Mouse (Mus musculus) small intestine, adult 2 months (tissue): ENCODE data around the gene Olfr943. TPM values are rescaled to one million over a fixed set of nuclear protein-coding genes. Genes with fewer than 3 reads are reported as not detected.

Experiments used
- H3K27ac ChIP-seq: fragments of 200-500 bp; 2 replicates; pipeline ENCODE4 v1.5.1; 2012; ENCODE audit warnings: low read depth, low read length, control low read depth, inconsistent platforms; ENCODE audit not compliant: insufficient read depth
- H3K27me3 ChIP-seq: fragments of 200-500 bp; 2 replicates; pipeline ENCODE4 v1.6.1; 2012; ENCODE audit warnings: mild to moderate bottlenecking, moderate library complexity, low read length, inconsistent platforms; ENCODE audit not compliant: control insufficient read depth, insufficient read depth
- H3K36me3 ChIP-seq: fragments of 200-500 bp; 2 replicates; pipeline ENCODE4 v1.6.1; 2012; ENCODE audit warnings: mild to moderate bottlenecking, low read length, control low read depth, inconsistent platforms; ENCODE audit not compliant: control insufficient read depth, insufficient read depth
- H3K4me1 ChIP-seq: fragments of 200-500 bp; 2 replicates; pipeline ENCODE4 v1.6.1; 2012; ENCODE audit warnings: low read length, inconsistent platforms, mixed read lengths; ENCODE audit not compliant: control insufficient read depth, insufficient read depth, insufficient read length
- H3K4me3 ChIP-seq: fragments of 200-500 bp; 2 replicates; pipeline ENCODE4 v1.5.1; 2012; ENCODE audit warnings: low read depth, mild to moderate bottlenecking, control low read depth, inconsistent platforms, low read length, moderate library complexity
- CTCF ChIP-seq: fragments of 200-500 bp; IDR thresholded peaks from 2 replicates; pipeline ENCODE4 v1.5.1; 2012; ENCODE audit warnings: low read depth, mild to moderate bottlenecking, control low read depth, inconsistent platforms, low read length, moderate library complexity, mixed read lengths; ENCODE audit not compliant: insufficient replicate concordance, insufficient read length; ENCODE audit errors: extremely low read depth
- POLR2A ChIP-seq: fragments of 200-500 bp; IDR thresholded peaks from 2 replicates; pipeline ENCODE4 v1.6.1; 2012; ENCODE audit warnings: low read depth, mild to moderate bottlenecking, control low read depth, inconsistent platforms, low read length, moderate library complexity
- WGBS: fragments of 180-500 bp; shearing (Covaris S2); methylation state at CpG from one replicate; pipeline ENCODE4 v1.1.7; 2018; 5-methylcytosine and 5-hydroxymethylcytosine counted together
- polyA plus RNA-seq: library from polyadenylated mRNA; depleted of rRNA; stranded (reverse); fragments of >200 nt; gene quantifications from 2 replicates; pipeline ENCODE4 v1.2.3, GENCODE M21; 2012; rRNA removed

The Olfr943 gene
- polyA plus RNA-seq: not detected in 2 replicates

- Histone ChIP-seq H3K36me3 (no peaks in the 10 kb centered on the region), H3K4me1 (no peaks in the 10 kb centered on the region), H3K27me3 (no peaks in the 10 kb centered on the region), H3K27ac (no peak within 1 kb of the TSS), H3K4me3 (no peak within 1 kb of the TSS)
- TF ChIP-seq POLR2A (no peak), CTCF (no peak)
- 89% methylated on average over 5 of the region's 5 CpGs for whole genome bisulfite sequencing
These were observed at the start of gene Olfr943 for GRCm38 (mm10) chr9:39166004-39166403. Gene Olfr943 (plus strand): TSS chr9:39166304.

DNA sequence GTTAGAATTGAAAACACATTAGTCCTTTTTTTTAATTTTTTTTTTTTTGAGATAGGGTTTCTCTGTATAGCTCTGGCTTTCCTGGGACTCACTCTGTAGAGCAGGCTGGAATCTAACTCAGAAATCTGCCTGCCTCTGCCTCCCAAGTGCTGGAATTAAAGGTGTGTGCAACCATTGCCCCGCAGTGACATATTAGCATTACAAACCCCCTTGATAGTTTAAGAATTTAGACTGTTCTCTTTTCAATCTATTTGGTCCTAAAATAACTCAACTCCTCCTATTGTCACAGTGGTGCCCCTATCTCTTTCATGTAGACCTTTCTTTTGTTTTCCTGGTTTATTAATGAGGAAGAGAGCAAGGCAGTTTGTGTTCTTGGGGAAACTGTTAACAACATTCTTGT lies 38.8 kb upstream of the Olfr943 start:
- H3K36me3 ChIP-seq: no peaks in the 10 kb centered on the region
- no peaks in the 10 kb centered on the region for H3K4me1 ChIP-seq
- WGBS: 82% methylated on average over 1 of the region's 1 CpGs
- no peaks in the 10 kb centered on the region for H3K27me3 ChIP-seq
- no peak overlapping the region for H3K27ac ChIP-seq
- TF ChIP-seq POLR2A (no peak), CTCF (no peak)
- H3K4me3 ChIP-seq: no peak overlapping the region

DNA sequence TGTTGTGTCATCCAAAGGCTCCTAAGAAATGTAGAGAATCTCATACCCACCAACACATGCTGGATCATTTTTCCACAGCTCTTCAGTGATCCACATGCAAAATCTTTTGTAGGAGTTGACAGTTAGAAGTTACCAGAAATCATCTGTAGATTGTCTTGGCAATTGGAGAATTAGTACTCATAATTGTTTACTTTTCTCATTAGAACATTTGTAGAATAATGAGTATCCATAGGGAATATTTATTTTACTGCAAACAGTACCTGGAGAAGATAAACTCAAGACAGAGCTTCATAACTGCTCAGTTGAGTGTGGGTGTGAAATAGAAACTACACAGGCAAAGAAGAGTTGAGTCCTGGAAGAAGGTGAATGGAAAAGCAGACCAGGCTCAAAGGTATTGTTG lies 38.3 kb upstream of the Olfr943 start, which contains the start of gene Olfr27:
Olfr27 (plus strand) TSS at position 301 of the 400 bp plus-strand sequence.
- H3K4me1 ChIP-seq: no peaks in the 10 kb centered on the region
- no peaks in the 10 kb centered on the region for H3K36me3 ChIP-seq
- H3K27ac ChIP-seq: no peak within 1 kb of the TSS
- no peaks in the 10 kb centered on the region for H3K27me3 ChIP-seq
- H3K4me3 ChIP-seq: no peak within 1 kb of the TSS
- TF ChIP-seq CTCF (no peak), POLR2A (no peak)

DNA sequence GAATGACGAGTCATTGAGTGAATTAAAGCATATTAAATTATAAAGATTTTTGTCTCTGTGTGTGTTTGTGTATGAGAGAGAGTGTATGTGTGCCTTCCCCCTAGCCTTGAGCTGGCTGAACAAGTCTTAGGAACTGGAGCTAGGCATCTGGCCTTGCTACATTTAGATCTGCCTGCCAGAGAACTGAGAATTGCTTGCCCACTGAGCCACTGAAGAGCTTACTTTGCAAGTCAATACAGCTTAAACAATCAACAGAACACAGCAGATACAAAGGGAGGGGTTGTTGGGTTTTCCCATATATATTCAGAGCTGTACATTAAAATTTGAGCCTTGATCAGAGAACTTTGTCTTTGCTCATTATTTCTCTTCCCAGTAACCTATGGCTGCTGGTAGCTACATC lies 13.7 kb upstream of the Olfr943 start:
- no peak for TF ChIP-seq CTCF
- TF ChIP-seq POLR2A: no peak
- H3K4me1 ChIP-seq: no peaks in the 10 kb centered on the region
- no peaks in the 10 kb centered on the region for H3K36me3 ChIP-seq
- WGBS: 54% methylated on average over 1 of the region's 1 CpGs
- no peak overlapping the region for H3K4me3 ChIP-seq
- H3K27ac ChIP-seq: no peak overlapping the region
- H3K27me3 ChIP-seq: no peaks in the 10 kb centered on the region

- H3K4me3 ChIP-seq: no peak within 1 kb of the TSS
- H3K27ac ChIP-seq: no peak within 1 kb of the TSS
- H3K4me1 ChIP-seq: no peaks in the 10 kb centered on the region
- no peak for TF ChIP-seq POLR2A
- no peak for TF ChIP-seq CTCF
- no peaks in the 10 kb centered on the region for H3K36me3 ChIP-seq
- no peaks in the 10 kb centered on the region for H3K27me3 ChIP-seq
These were observed 35.5 kb downstream of the Olfr943 start, which contains the start of gene Olfr944 for GRCm38 (mm10) chr9:39201620-39202019. Gene Olfr944 (plus strand): TSS chr9:39201920.

Other genes with a start within 250 kb of the Olfr943 start
- gene Olfr930, start 236.5 kb upstream of the Olfr943 start, polyA plus RNA-seq: not detected in 2 replicates
- not detected in 2 replicates for gene Olfr933, start 194.0 kb upstream of the Olfr943 start, polyA plus RNA-seq
- not detected in 2 replicates for gene Olfr934, start 178.0 kb upstream of the Olfr943 start, polyA plus RNA-seq
- gene Olfr935, start 166.6 kb upstream of the Olfr943 start, polyA plus RNA-seq: not detected in 2 replicates
- not detected in 2 replicates for gene Olfr146, start 142.9 kb upstream of the Olfr943 start, polyA plus RNA-seq
- not detected in 2 replicates for gene Olfr937, start 101.4 kb upstream of the Olfr943 start, polyA plus RNA-seq
- not detected in 2 replicates for gene Olfr938, start 87.4 kb upstream of the Olfr943 start, polyA plus RNA-seq
- gene Olfr27, start 38.2 kb upstream of the Olfr943 start, polyA plus RNA-seq: not detected in 2 replicates
- not detected in 2 replicates for gene Olfr944, start 35.6 kb downstream of the Olfr943 start, polyA plus RNA-seq
- not detected in 2 replicates for gene Olfr1537, start 83.7 kb downstream of the Olfr943 start, polyA plus RNA-seq
- not detected in 2 replicates for gene Olfr945, start 110.5 kb downstream of the Olfr943 start, polyA plus RNA-seq
- gene Olfr948, start 159.7 kb downstream of the Olfr943 start, polyA plus RNA-seq: not detected in 2 replicates
- gene Olfr951, start 221.1 kb downstream of the Olfr943 start, polyA plus RNA-seq: not detected in 2 replicates